Comparison of ENCODE assay signal across 28 mouse cellular contexts in the genomic region with DNA sequence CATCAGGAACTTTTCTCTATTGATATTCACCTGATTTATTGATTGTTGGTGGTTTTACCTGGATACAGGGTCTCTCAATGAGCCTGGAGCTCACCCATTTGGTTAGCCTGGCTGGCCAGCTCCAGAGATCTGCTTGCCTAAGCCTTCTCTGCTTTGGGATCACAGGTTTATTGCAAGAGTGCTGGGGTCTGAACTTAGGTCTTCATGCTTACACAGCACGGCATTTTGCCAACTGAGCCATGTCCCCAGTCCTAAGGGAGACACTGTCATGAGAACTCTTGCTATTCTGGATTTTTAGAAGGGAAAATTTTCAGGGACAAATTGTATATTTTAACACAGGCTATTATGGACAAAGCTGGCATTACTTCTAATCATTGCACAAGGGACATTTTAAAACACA. TPM values are rescaled to one million over a fixed set of nuclear protein-coding genes. Genes with fewer than 3 reads are reported as not detected.
DNase-seq lines count a peak whose midpoint lies in the region; TF ChIP-seq lines count a peak whose summit lies in the region.
"Had no signal": no experiment of that assay in that cellular context is flagged by ENCODE, and none has a peak within 500 bp of the region (broad histone marks: within the 10 kb centered on the region; RNA-seq: fewer than 3 reads in every experiment).

No protein-coding gene starts in this region.

- 83% methylated on average over 1 of the region's 1 CpGs for WGBS in cerebellum, adult 2 months

- no peaks in the 10 kb centered on the region for H3K4me1 ChIP-seq in cerebellum, adult 2 months (ENCODE audit: control insufficient read depth, insufficient read depth, low read length)
- H3K4me1 ChIP-seq: embryonic facial prominence, embryonic 12.5 days; embryonic facial prominence, embryonic 15.5 days; forebrain, embryonic 12.5 days; forebrain, embryonic 15.5 days; heart, embryonic 10.5 days; heart, embryonic 13.5 days had no signal

- no peak for TF ChIP-seq CTCF in cerebellum, adult 2 months (IDR thresholded peaks at IDR 0.05; ENCODE audit: borderline replicate concordance, insufficient read depth, low read depth, low read length)

- H3K27ac ChIP-seq in cerebellum, adult 2 months (ENCODE audit: insufficient read depth, low read length), result no peak overlapping the region
- H3K27ac ChIP-seq: embryonic facial prominence, embryonic 12.5 days; embryonic facial prominence, embryonic 15.5 days; forebrain, embryonic 12.5 days; forebrain, embryonic 15.5 days; heart, adult 2 months; heart, embryonic 10.5 days; heart, embryonic 13.5 days; hindbrain, embryonic 14.5 days had no signal

- DNase-seq in kidney, adult 11 months, result peak; percentile 12
- no peak for DNase-seq in kidney, adult 18-20 months
- DNase-seq in kidney, adult 9 months, result peak; percentile 54
- no peak for DNase-seq in kidney, postnatal 4 days
- DNase-seq in kidney, postnatal 14 days, result peak; percentile 15
- DNase-seq in kidney, postnatal 36 days, result peak; percentile 49 to 70
- no peak for DNase-seq in cerebellum, adult 2 months
- DNase-seq: adrenal gland, postnatal 10 days; adrenal gland, postnatal 36 days; B cell, adult 2 months; cerebellum, adult 18-20 months; cerebellum, adult 9-11 months; cerebellum, postnatal 25 days; gastrocnemius, postnatal 10 days; gastrocnemius, postnatal 36 days; heart, adult 2 months; heart, postnatal 14 days; heart, postnatal 4 days had no signal

- no peaks in the 10 kb centered on the region; the same call in 1 of the 2 replicates for H3K27me3 ChIP-seq in cerebellum, adult 2 months (ENCODE audit: control insufficient read depth, insufficient read depth, low read length)
- H3K27me3 ChIP-seq: CH12.LX; embryonic facial prominence, embryonic 12.5 days; embryonic facial prominence, embryonic 15.5 days; forebrain, embryonic 12.5 days; forebrain, embryonic 15.5 days; heart, embryonic 13.5 days; Patski had no signal

- no peak for TF ChIP-seq POLR2A in cerebellum, adult 2 months (IDR thresholded peaks at IDR 0.05; ENCODE audit: borderline replicate concordance, insufficient read depth, low read length)

- H3K4me3 ChIP-seq in cerebellum, adult 2 months (replicated peaks; ENCODE audit: insufficient read depth, low read depth, low read length), result no peak overlapping the region
- H3K4me3 ChIP-seq: embryonic facial prominence, embryonic 12.5 days; embryonic facial prominence, embryonic 15.5 days; forebrain, embryonic 12.5 days; forebrain, embryonic 15.5 days; heart, adult 2 months; heart, embryonic 10.5 days; heart, embryonic 13.5 days had no signal

RNA-seq across cellular contexts. Expression of gene Olfm4, which starts 56.7 kb away (rescaled TPM):
- polyA plus RNA-seq in cerebellum, adult 2 months (2012; rRNA removed), result 2.0 and 2.5 TPM in 2 replicates
- polyA plus RNA-seq: G1E; heart, adult 2 months; Patski had no signal

Comparison
In these comparisons a context has a peak if more than half of its experiments do, and no peak if none do; other contexts are left out.
1. DNase-seq: peak in kidney, adult 11 months (single experiment), kidney, adult 9 months (single experiment), kidney, postnatal 14 days (single experiment) and kidney, postnatal 36 days (2 of 2); none in kidney, adult 18-20 months (single experiment), kidney, postnatal 4 days (0 of 2) and cerebellum, adult 2 months (0 of 2).